In the genomic region with DNA sequence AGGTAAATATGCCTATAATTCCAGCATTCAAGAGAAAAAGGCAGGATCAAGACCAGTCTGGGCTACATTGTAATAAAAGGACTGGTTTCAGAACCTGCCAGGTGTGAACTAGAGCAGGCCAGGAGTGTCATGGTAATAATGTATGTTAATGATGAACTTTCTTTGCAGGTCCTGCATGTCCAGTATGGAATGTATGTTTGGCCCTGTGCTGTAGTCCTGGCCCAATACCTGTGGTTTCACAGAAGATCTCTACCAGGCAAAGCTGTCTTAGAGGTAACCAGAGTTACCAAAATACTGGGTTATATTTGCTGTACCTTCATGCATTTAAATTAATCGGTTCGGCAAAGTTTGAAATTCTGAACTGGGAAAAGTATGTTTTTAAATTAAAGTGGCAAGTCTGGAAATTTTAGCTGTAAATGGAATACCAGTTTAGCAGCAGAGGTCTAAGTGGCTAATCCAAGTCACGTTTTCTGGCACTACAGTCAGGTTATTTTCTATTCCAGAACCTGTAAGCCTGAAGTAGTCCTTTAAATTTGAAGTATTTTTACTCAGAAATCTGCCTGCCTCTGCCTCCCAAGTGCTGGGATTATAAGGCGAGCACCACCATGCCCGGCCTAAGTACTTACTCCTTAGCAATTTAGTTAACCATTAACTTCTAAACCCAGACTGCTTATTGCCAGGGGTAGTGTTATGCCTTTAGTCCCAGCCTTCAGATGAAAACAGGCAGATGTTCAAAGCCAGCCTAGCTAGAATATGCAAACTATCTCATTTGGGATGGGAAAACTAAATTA, we compare ENCODE assay signal across 22 mouse cellular contexts. TPM values are rescaled to one million over a fixed set of nuclear protein-coding genes. Genes with fewer than 3 reads are reported as not detected.
DNase-seq lines count a peak whose midpoint lies in the region; ATAC-seq and TF ChIP-seq lines count a peak whose summit lies in the region.
"Had no signal": no experiment of that assay in that cellular context is flagged by ENCODE, and none has a peak within 500 bp of the region (broad histone marks: within the 10 kb centered on the region; RNA-seq: fewer than 3 reads in every experiment).

No protein-coding gene starts in this region.

- peaks cover 54% of the 10 kb centered on the region for H3K36me3 ChIP-seq in kidney, embryonic 15.5 days
- H3K36me3 ChIP-seq in ES-E14 (ENCODE audit: control insufficient read depth, insufficient read depth, low read length, poor library complexity, severe bottlenecking), result peaks cover 27% of the 10 kb centered on the region
- H3K36me3 ChIP-seq in liver, embryonic 15.5 days (replicated peaks), result peaks cover 54% of the 10 kb centered on the region

- H3K4me2 ChIP-seq in kidney, embryonic 15.5 days, result no peak overlapping the region
- no peak overlapping the region for H3K4me2 ChIP-seq in liver, embryonic 15.5 days
- H3K4me2 ChIP-seq: heart, embryonic 12.5 days; hindbrain, embryonic 15.5 days; intestine, embryonic 15.5 days had no signal

- in situ Hi-C loops in ES-E14 (cut with MboI; ENCODE audit: low sequenced_read_pairs in 2 of 2, unreplicated experiment in 2 of 2), result no loop called here

- peak overlapping the region; percentile 43; the same call in 1 of the 2 replicates for H3K27ac ChIP-seq in kidney, embryonic 15.5 days
- H3K27ac ChIP-seq in ES-E14 (ENCODE audit: insufficient read depth, low read depth, low read length, poor library complexity, severe bottlenecking), result no peak overlapping the region
- H3K27ac ChIP-seq in liver, embryonic 15.5 days (replicated peaks), result peak overlapping the region; percentile 29; the same call in 1 of the 2 replicates
- H3K27ac ChIP-seq: hindbrain, embryonic 15.5 days; intestine, embryonic 15.5 days; left cerebral cortex, adult 2 months; limb, embryonic 10.5 days had no signal

- peak; percentile 4 for DNase-seq in cerebellum, adult 11-12 months
- DNase-seq in cerebellum, postnatal 25 days, result no peak
- no peak for DNase-seq in kidney, postnatal 10 days
- DNase-seq in ES-E14 (ENCODE audit: low read depth, low spot score), result no peak
- DNase-seq in frontal cortex, postnatal 14 days (ENCODE audit: low spot score in 2 of 2), result no peak
- DNase-seq: cerebellum, adult 8-10 months; forebrain, postnatal 0 days; heart, postnatal 4 days; kidney, postnatal 14 days; layer of hippocampus, adult 9-11 months; lung, postnatal 14 days; right cerebral cortex, postnatal 25 days had no signal

- no peak for ATAC-seq in kidney, embryonic 15.5 days (replicated peaks; ENCODE audit: low FRiP score)
- no peak for ATAC-seq in liver, embryonic 15.5 days (ENCODE audit: insufficient read depth)
- ATAC-seq in megakaryocyte, adult 5-6 weeks (ENCODE audit: poor library complexity, severe bottlenecking), result no peak
- ATAC-seq: CD4-positive, CD25-positive, alpha-beta regulatory T cell, adult 4 months; forebrain, postnatal 0 days; intestine, embryonic 15.5 days had no signal

- H3K9ac ChIP-seq in kidney, embryonic 15.5 days, result no peak overlapping the region
- H3K9ac ChIP-seq in ES-E14 (ENCODE audit: insufficient read depth, low read depth, low read length, poor library complexity, severe bottlenecking), result no peak overlapping the region
- no peak overlapping the region for H3K9ac ChIP-seq in liver, embryonic 15.5 days
- H3K9ac ChIP-seq: forebrain, postnatal 0 days; heart, embryonic 12.5 days; hindbrain, embryonic 15.5 days; intestine, embryonic 15.5 days had no signal

- H3K4me3 ChIP-seq in kidney, embryonic 15.5 days (replicated peaks), result no peak overlapping the region
- no peak overlapping the region for H3K4me3 ChIP-seq in ES-E14 (ENCODE audit: insufficient read depth in 1 of 2, low read depth in 1 of 2, low read length in 2 of 2, poor library complexity in 1 of 2, severe bottlenecking in 1 of 2)
- no peak overlapping the region for H3K4me3 ChIP-seq in liver, embryonic 15.5 days (replicated peaks)
- H3K4me3 ChIP-seq: heart, embryonic 12.5 days; hindbrain, embryonic 15.5 days; intestine, embryonic 15.5 days; left cerebral cortex, adult 2 months; limb, embryonic 10.5 days had no signal

- no peaks in the 10 kb centered on the region for H3K27me3 ChIP-seq in kidney, embryonic 15.5 days
- no peaks in the 10 kb centered on the region for H3K27me3 ChIP-seq in liver, embryonic 15.5 days
- H3K27me3 ChIP-seq: heart, embryonic 12.5 days; hindbrain, embryonic 15.5 days; intestine, embryonic 15.5 days had no signal

- 74% methylated on average over 5 of the region's 5 CpGs for WGBS in kidney, embryonic 15.5 days
- WGBS in liver, embryonic 15.5 days (ENCODE audit: insufficient replicate concordance), result 71% methylated on average over 5 of the region's 5 CpGs

- H3K4me1 ChIP-seq in kidney, embryonic 15.5 days, result peaks cover 29% of the 10 kb centered on the region
- H3K4me1 ChIP-seq in ES-E14 (ENCODE audit: control insufficient read depth in 2 of 2, insufficient read depth in 2 of 2, low read length in 2 of 2, poor library complexity in 1 of 2), result no peaks in the 10 kb centered on the region
- peaks cover 49% of the 10 kb centered on the region for H3K4me1 ChIP-seq in liver, embryonic 15.5 days (replicated peaks)

- no peaks in the 10 kb centered on the region for H3K9me3 ChIP-seq in kidney, embryonic 15.5 days (replicated peaks)
- H3K9me3 ChIP-seq in ES-E14 (ENCODE audit: control insufficient read depth, insufficient read depth, low read depth, low read length), result no peaks in the 10 kb centered on the region
- H3K9me3 ChIP-seq in liver, embryonic 15.5 days (replicated peaks), result no peaks in the 10 kb centered on the region
- H3K9me3 ChIP-seq: heart, embryonic 12.5 days; hindbrain, embryonic 15.5 days; intestine, embryonic 15.5 days; limb, embryonic 10.5 days had no signal

TF ChIP-seq in ES-E14, 5 proteins besides CTCF, POLR2A, EP300 and RAD21:
- no peak for TF ChIP-seq ZNF384 (IDR thresholded peaks at IDR 0.05; ENCODE audit: low read depth, low read length)
- TF ChIP-seq ZC3H11A (IDR thresholded peaks at IDR 0.05; ENCODE audit: borderline replicate concordance, low read depth, low read length), result no peak
- no peak for TF ChIP-seq HCFC1 (IDR thresholded peaks at IDR 0.05; ENCODE audit: borderline replicate concordance, insufficient read depth, low read length)
- TF ChIP-seq MAFK (IDR thresholded peaks at IDR 0.05; ENCODE audit: insufficient read depth, low read depth, low read length), result no peak
- TF ChIP-seq CHD2 (IDR thresholded peaks at IDR 0.05; ENCODE audit: low read depth, low read length), result peak; percentile 71

RNA-seq across cellular contexts. Expression of gene Mfsd11, which starts 4.0 kb away (rescaled TPM):
- 37.9 and 39.6 TPM in 2 replicates for polyA plus RNA-seq in kidney, embryonic 15.5 days (2015; fragmentation: Nextera tagmentation; extraction: Ambion mirVana)
- total RNA-seq in ES-E14 (2012; rRNA removed), result 21.5 and 26.5 TPM in 2 replicates
- 9.4 and 11.8 TPM in 2 replicates for polyA plus RNA-seq in liver, embryonic 15.5 days (2015; fragmentation: Nextera tagmentation; extraction: Ambion mirVana)
- 22.2 and 26.2 TPM in 2 replicates for total RNA-seq in megakaryocyte, adult 5-6 weeks (2015)
- 17.6 and 26.5 TPM in 2 replicates for total RNA-seq in megakaryocyte, adult 5-6 weeks (2017)

RNA-seq across cellular contexts. Expression of gene Srsf2, which starts 4.6 kb away (rescaled TPM):
- polyA plus RNA-seq in kidney, embryonic 15.5 days (2015; fragmentation: Nextera tagmentation; extraction: Ambion mirVana), result 810 and 860 TPM in 2 replicates
- total RNA-seq in ES-E14 (2012; rRNA removed), result 361 and 367 TPM in 2 replicates
- polyA plus RNA-seq in liver, embryonic 15.5 days (2015; fragmentation: Nextera tagmentation; extraction: Ambion mirVana), result 388 and 413 TPM in 2 replicates
- 784 and 845 TPM in 2 replicates for total RNA-seq in megakaryocyte, adult 5-6 weeks (2015)
- 315 and 355 TPM in 2 replicates for total RNA-seq in megakaryocyte, adult 5-6 weeks (2017)

RNA-seq across cellular contexts. Expression of gene Jmjd6, which starts 5.0 kb away (rescaled TPM):
- 72.6 and 75.5 TPM in 2 replicates for polyA plus RNA-seq in kidney, embryonic 15.5 days (2015; fragmentation: Nextera tagmentation; extraction: Ambion mirVana)
- total RNA-seq in ES-E14 (2012; rRNA removed), result 78.1 and 80.8 TPM in 2 replicates
- polyA plus RNA-seq in liver, embryonic 15.5 days (2015; fragmentation: Nextera tagmentation; extraction: Ambion mirVana), result 27.4 and 29.8 TPM in 2 replicates
- total RNA-seq in megakaryocyte, adult 5-6 weeks (2015), result 33.4 and 37.4 TPM in 2 replicates
- 36.3 and 37.7 TPM in 2 replicates for total RNA-seq in megakaryocyte, adult 5-6 weeks (2017)

RNA-seq across cellular contexts. Expression of gene Mettl23, which starts 5.2 kb away (rescaled TPM):
- polyA plus RNA-seq in kidney, embryonic 15.5 days (2015; fragmentation: Nextera tagmentation; extraction: Ambion mirVana), result 51.5 and 60.6 TPM in 2 replicates
- 34.4 and 36.6 TPM in 2 replicates for total RNA-seq in ES-E14 (2012; rRNA removed)
- 31.7 and 36.6 TPM in 2 replicates for polyA plus RNA-seq in liver, embryonic 15.5 days (2015; fragmentation: Nextera tagmentation; extraction: Ambion mirVana)
- 55.4 and 61.3 TPM in 2 replicates for total RNA-seq in megakaryocyte, adult 5-6 weeks (2015)
- total RNA-seq in megakaryocyte, adult 5-6 weeks (2017), result 38.5 and 42.6 TPM in 2 replicates

RNA-seq across cellular contexts. Expression of gene Mxra7, which starts 20.4 kb away (rescaled TPM):
- 16.7 and 20.8 TPM in 2 replicates for polyA plus RNA-seq in kidney, embryonic 15.5 days (2015; fragmentation: Nextera tagmentation; extraction: Ambion mirVana)
- total RNA-seq in ES-E14 (2012; rRNA removed), result 5.8 and 9.4 TPM in 2 replicates
- 1.3 and 1.8 TPM in 2 replicates for polyA plus RNA-seq in liver, embryonic 15.5 days (2015; fragmentation: Nextera tagmentation; extraction: Ambion mirVana)
- total RNA-seq in megakaryocyte, adult 5-6 weeks (2015), result 0.55 TPM in 1 of 2 replicates, not detected in the other
- total RNA-seq in megakaryocyte, adult 5-6 weeks (2017), result 0.33 TPM in 1 of 2 replicates, not detected in the other
- total RNA-seq: megakaryocyte-erythroid progenitor cell, adult 5-6 weeks had no signal
- polyA plus RNA-seq: CD4-positive, CD25-positive, alpha-beta regulatory T cell, adult 4 months had no signal
